Mouse (Mus musculus) C2C12 (cell line): ENCODE results near the gene Zfp217.

ENCODE experiments used
- CTCF ChIP-seq: IDR thresholded peaks from one replicate; pipeline ENCODE4 v1.5.1; 2011; ENCODE audit not compliant: control insufficient read depth, insufficient read depth, insufficient read length
- MAX ChIP-seq: IDR thresholded peaks from one replicate; pipeline ENCODE4 v1.6.1; 2011; ENCODE audit warnings: mild to moderate bottlenecking, control low read depth

GRCm38 (mm10) chr2:170136928-170137327 is 11.0 kb downstream of the Zfp217 start:
- TF ChIP-seq CTCF (no peak), MAX (no peak)
